Mouse (Mus musculus): ENCODE data around the gene Klf12.

DNA sequence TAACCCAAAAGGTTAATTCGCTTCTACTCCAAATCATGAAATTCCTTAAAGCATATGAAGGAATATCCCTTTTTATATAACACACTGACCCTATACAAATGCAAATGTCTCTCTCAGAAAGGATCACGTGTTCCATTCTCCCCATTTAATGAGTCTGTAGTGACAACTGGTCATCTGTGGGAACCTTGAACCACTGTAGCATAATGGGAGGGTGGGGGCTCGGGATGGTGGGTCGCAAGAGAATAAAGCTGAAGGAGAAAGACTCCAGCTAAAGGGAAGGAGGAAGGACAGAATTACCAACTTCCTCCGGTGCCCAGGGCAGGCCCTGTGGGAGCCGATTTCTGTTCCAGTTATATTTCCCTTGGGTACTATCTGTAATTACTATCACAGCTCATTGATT is 180.7 kb downstream of the Klf12 start:
- TF ChIP-seq CTCF (IDR thresholded peaks at IDR 0.05; ENCODE audit: low read depth, low read length) (no peak), EP300 (IDR thresholded peaks at IDR 0.05; ENCODE audit: insufficient read depth, low read depth, low read length) (no peak), POLR2A (IDR thresholded peaks at IDR 0.05; ENCODE audit: insufficient read depth, low read length) (no peak)

All from ES-Bruce4 (cell line).